Mouse (Mus musculus): ENCODE data around the gene Mtch2. TPM values are rescaled to one million over a fixed set of nuclear protein-coding genes. Genes with fewer than 3 reads are reported as not detected.

Gene Mtch2
- polyA plus RNA-seq, 1 experiment from 2014 or later, result 232 TPM

DNA sequence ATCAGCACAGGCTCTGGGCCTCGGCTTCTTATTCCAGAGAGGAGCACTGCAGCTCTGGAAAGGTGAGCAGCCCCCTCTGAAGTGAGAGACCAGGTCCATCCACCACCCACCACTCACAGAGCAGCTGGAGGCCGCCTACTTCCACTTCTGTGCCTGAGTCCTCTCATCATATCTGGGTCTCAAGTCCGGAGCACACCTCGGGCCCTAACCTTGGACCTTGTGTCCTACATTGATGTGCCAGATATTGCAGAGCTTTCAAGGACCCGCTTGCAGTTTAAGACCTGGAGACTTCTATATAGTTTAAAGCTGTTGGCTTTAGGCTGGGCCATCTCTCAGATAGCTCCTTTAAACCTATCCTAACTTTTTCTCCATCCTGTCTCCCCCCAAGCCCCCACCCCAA is 13.5 kb upstream of the Mtch2 start:
- 76% methylated on average over 5 of the region's 5 CpGs for WGBS
- no peak overlapping the region for H3K9ac ChIP-seq
- H3K27ac ChIP-seq, result no peak overlapping the region
- no peaks in the 10 kb centered on the region for H3K36me3 ChIP-seq
- no peak overlapping the region for H3K4me3 ChIP-seq (replicated peaks)
- no peaks in the 10 kb centered on the region for H3K27me3 ChIP-seq (replicated peaks)
- H3K9me3 ChIP-seq, result no peaks in the 10 kb centered on the region
- H3K4me1 ChIP-seq, result no peaks in the 10 kb centered on the region
- H3K4me2 ChIP-seq, result no peak overlapping the region
- no peak for ATAC-seq (ENCODE audit: insufficient read depth, low FRiP score, low read depth)

DNA sequence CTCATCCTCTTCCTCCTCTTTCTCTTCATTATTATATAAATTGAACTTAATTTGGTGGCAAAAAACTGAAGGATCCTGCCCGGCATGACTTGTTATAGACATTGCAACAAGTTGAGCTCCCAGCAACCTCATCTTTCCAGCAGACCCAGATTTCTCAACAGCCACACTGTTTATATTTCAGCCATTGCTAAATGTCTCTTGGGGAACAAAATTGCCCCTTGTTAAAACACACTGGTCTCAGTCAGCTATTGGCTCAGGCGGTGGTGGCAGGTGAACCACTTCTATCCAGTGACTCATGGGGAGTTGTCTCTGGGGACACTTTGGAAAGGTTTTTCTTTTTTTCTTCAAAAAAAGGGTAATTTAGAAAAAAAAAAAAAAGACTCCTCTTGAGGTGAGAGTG is 8.3 kb upstream of the Mtch2 start:
- WGBS, result 85% methylated on average over 2 of the region's 2 CpGs
- no peak for ATAC-seq (ENCODE audit: insufficient read depth, low FRiP score, low read depth)
- H3K27me3 ChIP-seq (replicated peaks), result no peaks in the 10 kb centered on the region
- H3K27ac ChIP-seq, result no peak overlapping the region
- H3K36me3 ChIP-seq, result no peaks in the 10 kb centered on the region
- H3K9ac ChIP-seq, result no peak overlapping the region
- no peaks in the 10 kb centered on the region for H3K4me1 ChIP-seq
- no peak overlapping the region for H3K4me3 ChIP-seq (replicated peaks)
- H3K9me3 ChIP-seq, result no peaks in the 10 kb centered on the region
- H3K4me2 ChIP-seq, result no peak overlapping the region

DNA sequence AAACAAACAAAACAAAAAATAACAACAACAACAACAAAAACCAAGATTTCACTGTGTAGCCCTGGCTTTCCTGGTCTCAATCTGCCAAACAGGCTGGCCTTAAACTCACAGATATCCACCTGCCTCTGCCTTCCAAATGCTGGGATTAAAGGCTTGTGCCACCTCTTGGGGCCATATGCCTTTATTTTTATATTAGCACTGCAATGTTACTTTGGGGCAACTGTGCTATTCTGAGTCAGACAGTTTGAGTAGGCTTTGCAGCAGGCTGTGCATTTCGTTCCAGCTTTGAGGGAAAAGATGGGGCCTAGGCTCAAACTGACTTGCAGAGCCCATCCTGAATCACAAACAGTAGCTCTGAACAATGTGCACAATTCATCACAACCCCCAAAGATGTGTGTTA is 3.3 kb upstream of the Mtch2 start:
- H3K4me1 ChIP-seq, result 0 out of 2 replicates have a peak, but pooled peaks cover 6% of the 10 kb centered on the region
- no peaks in the 10 kb centered on the region for H3K27me3 ChIP-seq (replicated peaks)
- no peak overlapping the region for H3K9ac ChIP-seq
- 64% methylated on average over 1 of the region's 1 CpGs for WGBS
- no peak overlapping the region for H3K4me2 ChIP-seq
- ATAC-seq (ENCODE audit: insufficient read depth, low FRiP score, low read depth), result no peak
- H3K27ac ChIP-seq, result no peak overlapping the region
- no peaks in the 10 kb centered on the region for H3K36me3 ChIP-seq
- H3K9me3 ChIP-seq, result no peaks in the 10 kb centered on the region
- H3K4me3 ChIP-seq (replicated peaks), result no peak overlapping the region

DNA sequence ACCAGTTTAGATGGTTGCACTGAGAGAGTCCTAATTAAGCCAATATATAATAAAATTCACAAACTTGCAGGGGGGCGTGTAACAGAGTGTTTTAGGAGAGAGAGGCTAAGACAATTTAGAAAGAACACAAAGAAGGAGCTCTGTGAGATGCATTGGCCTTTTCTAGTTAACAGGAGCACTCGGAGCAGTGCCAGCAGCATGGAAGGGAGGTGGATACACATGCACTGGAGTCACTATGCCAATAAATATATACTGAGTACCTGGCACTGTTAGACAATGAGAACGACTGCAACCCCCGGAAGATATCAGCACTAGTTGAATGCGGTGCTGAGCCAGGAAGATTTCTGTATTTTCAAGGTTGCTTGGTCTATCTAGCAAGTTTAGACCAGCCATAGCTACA is 2.7 kb upstream of the Mtch2 start:
- Histone ChIP-seq H3K36me3 (no peaks in the 10 kb centered on the region), H3K9ac (no peak overlapping the region), H3K9me3 (no peaks in the 10 kb centered on the region), H3K27me3 (replicated peaks) (no peaks in the 10 kb centered on the region), H3K4me1 (0 out of 2 replicates have a peak, but pooled peaks cover 6% of the 10 kb centered on the region), H3K4me3 (replicated peaks) (no peak overlapping the region), H3K27ac (no peak overlapping the region), H3K4me2 (no peak overlapping the region)
- no peak for ATAC-seq (ENCODE audit: insufficient read depth, low FRiP score, low read depth)
- WGBS, result 79% methylated on average over 5 of the region's 5 CpGs

DNA sequence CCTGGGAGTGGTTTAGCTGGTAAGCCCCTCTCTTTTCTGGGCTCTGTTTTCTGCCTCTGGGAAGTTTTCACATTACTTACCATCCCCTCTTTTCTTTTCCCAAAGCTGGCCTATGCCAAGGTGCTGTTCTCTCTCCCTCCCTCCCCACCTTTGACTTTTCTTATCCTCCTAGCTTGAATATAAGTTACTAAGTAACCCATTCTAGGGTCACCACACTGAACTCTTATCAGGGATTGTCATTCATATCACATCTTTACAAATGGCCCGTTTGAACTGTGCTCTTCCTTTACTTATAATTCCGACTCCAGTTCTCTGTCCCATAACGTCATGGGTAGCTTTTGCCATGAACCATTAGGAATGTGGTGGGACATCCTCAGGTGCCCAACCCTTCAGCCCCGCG is 1.7 kb upstream of the Mtch2 start:
- 53% methylated on average over 5 of the region's 5 CpGs for WGBS
- no peak overlapping the region for H3K4me2 ChIP-seq
- ATAC-seq (ENCODE audit: insufficient read depth, low FRiP score, low read depth), result no peak

DNA sequence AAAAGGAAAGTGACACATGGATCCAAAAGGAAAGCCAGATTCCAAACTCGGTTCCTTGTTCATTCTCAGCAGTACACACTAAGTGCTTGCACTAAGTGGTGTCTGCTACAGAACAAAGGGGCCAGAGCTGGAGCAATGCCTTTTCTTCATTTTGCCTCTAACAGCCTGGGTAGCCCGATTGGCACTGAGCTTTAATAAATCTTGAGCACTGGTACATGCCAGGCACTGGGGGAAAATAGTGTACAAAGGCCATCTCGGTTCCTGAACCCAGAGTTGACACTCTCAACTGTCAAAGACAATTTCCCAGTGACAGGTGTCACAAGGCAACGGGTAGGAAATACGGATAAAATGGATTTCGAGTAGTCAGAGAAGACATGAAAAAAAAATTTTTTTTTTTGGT is 784 bp upstream of the Mtch2 start:
- H3K9me3 ChIP-seq, result no peaks in the 10 kb centered on the region
- H3K4me1 ChIP-seq, result 0 out of 2 replicates have a peak, but pooled peaks cover 6% of the 10 kb centered on the region
- H3K27ac ChIP-seq, result peak overlapping the region; percentile 57; the same call in 1 of the 2 replicates
- H3K4me3 ChIP-seq (replicated peaks), result peak overlapping the region; percentile 92
- peak overlapping the region; percentile 74 for H3K4me2 ChIP-seq
- peak overlapping the region; percentile 50 for H3K9ac ChIP-seq
- 42% methylated on average over 6 of the region's 6 CpGs for WGBS
- ATAC-seq (ENCODE audit: insufficient read depth, low FRiP score, low read depth), result no peak
- H3K27me3 ChIP-seq (replicated peaks), result no peaks in the 10 kb centered on the region
- H3K36me3 ChIP-seq, result 0 out of 2 replicates have a peak, but pooled peaks cover 10% of the 10 kb centered on the region

More for the DNA sequence above, 1.7 kb upstream of the Mtch2 start:
- Histone ChIP-seq H3K27ac (no peak overlapping the region), H3K36me3 (0 out of 2 replicates have a peak, but pooled peaks cover 2% of the 10 kb centered on the region), H3K9ac (no peak overlapping the region), H3K4me3 (replicated peaks) (no peak overlapping the region), H3K4me1 (0 out of 2 replicates have a peak, but pooled peaks cover 6% of the 10 kb centered on the region), H3K9me3 (no peaks in the 10 kb centered on the region), H3K27me3 (replicated peaks) (no peaks in the 10 kb centered on the region)

DNA sequence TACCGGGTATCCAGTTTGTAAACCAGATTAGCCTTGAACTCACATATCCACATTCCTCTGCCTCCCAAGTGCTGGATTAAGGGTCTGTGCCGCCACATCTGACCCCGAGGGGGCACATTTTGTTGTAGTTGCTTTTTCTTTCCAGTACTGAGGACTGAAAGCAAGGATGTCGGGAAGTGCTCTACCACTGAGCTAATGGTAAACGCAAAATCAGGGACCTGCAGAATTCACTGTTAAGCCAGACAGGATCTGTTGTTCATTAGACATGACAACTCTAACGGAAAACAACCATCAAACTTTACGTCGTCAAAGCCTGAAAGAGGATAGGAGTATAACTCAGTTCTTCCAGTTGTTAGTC is 379 bp upstream of the Mtch2 start:
- no peaks in the 10 kb centered on the region for H3K9me3 ChIP-seq
- peak overlapping the region; percentile 74 for H3K4me2 ChIP-seq
- H3K27me3 ChIP-seq (replicated peaks), result no peaks in the 10 kb centered on the region
- 0 out of 2 replicates have a peak, but pooled peaks cover 13% of the 10 kb centered on the region for H3K36me3 ChIP-seq
- 0 out of 2 replicates have a peak, but pooled peaks cover 6% of the 10 kb centered on the region for H3K4me1 ChIP-seq
- ATAC-seq (ENCODE audit: insufficient read depth, low FRiP score, low read depth), result no peak; the same call in 1 of the 2 replicates
- WGBS, result 2% methylated on average over 8 of the region's 8 CpGs
- H3K27ac ChIP-seq, result peak overlapping the region; percentile 57; the same call in 1 of the 2 replicates
- peak overlapping the region; percentile 92 for H3K4me3 ChIP-seq (replicated peaks)
- peak overlapping the region; percentile 50 for H3K9ac ChIP-seq

DNA sequence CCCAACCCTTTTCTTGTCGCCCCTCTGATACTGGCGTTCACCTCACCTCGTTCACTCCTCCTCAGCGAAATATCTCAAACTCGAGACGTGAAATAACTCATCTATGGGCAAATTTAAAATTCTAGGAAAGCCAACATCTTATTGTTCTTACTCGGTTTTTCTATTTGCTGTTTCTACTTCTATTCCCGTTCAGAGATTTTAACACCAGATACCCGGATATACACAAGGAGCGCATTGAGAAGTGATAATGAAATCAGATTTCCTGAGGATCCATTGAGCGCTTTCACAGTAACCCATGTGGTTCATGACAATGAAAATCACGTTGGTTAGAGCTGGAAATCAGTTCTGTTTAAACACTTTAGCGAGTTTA is 711 bp downstream of the Mtch2 start:
- peak overlapping the region; percentile 92 for H3K4me3 ChIP-seq (replicated peaks)
- no peak for ATAC-seq (ENCODE audit: insufficient read depth, low FRiP score, low read depth)
- WGBS, result under 1% methylated on average over 13 of the region's 13 CpGs

DNA sequence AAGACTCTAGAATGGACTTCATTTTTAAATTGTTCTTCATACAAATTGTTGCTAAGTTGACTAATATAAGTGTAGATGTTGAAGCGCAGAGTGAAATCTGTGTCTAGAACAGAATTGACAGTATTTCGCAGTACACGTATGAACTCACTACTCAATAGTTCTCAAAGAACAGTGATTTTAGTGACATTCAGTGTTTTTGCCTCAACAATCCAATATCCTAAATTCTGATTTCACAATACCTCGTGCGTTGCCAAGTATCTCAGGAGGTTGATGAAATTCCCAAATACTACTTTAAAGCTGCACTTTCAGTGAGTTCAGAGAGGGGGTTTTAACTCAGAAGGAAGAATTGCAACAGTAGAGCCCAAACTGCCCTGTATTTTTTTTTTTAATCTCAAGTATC is 1.4 kb downstream of the Mtch2 start:
- no peak overlapping the region for H3K27ac ChIP-seq
- WGBS, result 85% methylated on average over 5 of the region's 5 CpGs
- no peaks in the 10 kb centered on the region for H3K9me3 ChIP-seq
- no peaks in the 10 kb centered on the region for H3K27me3 ChIP-seq (replicated peaks)
- H3K9ac ChIP-seq, result no peak overlapping the region
- ATAC-seq (ENCODE audit: insufficient read depth, low FRiP score, low read depth), result no peak
- 0 out of 2 replicates have a peak, but pooled peaks cover 18% of the 10 kb centered on the region for H3K36me3 ChIP-seq
- H3K4me3 ChIP-seq (replicated peaks), result peak overlapping the region; percentile 92; the same call in 1 of the 2 replicates
- H3K4me2 ChIP-seq, result peak overlapping the region; percentile 74
- 0 out of 2 replicates have a peak, but pooled peaks cover 6% of the 10 kb centered on the region for H3K4me1 ChIP-seq

More for the DNA sequence above, 711 bp downstream of the Mtch2 start:
- peak overlapping the region; percentile 74 for H3K4me2 ChIP-seq
- H3K9me3 ChIP-seq, result no peaks in the 10 kb centered on the region
- peak overlapping the region; percentile 78 for H3K9ac ChIP-seq
- 0 out of 2 replicates have a peak, but pooled peaks cover 6% of the 10 kb centered on the region for H3K4me1 ChIP-seq
- no peaks in the 10 kb centered on the region for H3K27me3 ChIP-seq (replicated peaks)
- H3K27ac ChIP-seq, result peak overlapping the region; percentile 82
- 0 out of 2 replicates have a peak, but pooled peaks cover 15% of the 10 kb centered on the region for H3K36me3 ChIP-seq

DNA sequence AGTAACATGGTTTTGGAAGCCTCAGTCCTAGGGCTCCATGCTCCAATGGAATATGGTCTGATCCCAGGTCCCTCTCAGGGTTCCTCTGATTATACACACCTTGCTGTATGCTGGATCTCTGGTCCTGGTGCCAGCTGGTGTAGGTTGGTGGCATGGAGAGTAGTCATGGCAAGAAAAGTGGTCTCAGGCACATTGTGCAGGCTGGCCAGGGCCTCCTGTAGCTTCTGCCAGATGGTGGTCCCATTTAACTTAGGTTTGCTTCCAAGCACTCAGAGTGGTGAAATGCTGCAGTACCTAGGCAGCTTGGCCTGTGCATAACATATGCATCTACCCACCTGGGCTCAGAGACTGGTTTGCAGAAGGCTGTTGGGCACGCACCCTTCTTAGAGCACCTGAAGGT is 3.4 kb downstream of the Mtch2 start:
- H3K9ac ChIP-seq, result no peak overlapping the region
- H3K36me3 ChIP-seq, result peaks cover 21% of the 10 kb centered on the region; the same call in 1 of the 2 replicates
- 0 out of 2 replicates have a peak, but pooled peaks cover 6% of the 10 kb centered on the region for H3K4me1 ChIP-seq
- H3K4me3 ChIP-seq (replicated peaks), result no peak overlapping the region
- H3K4me2 ChIP-seq, result no peak overlapping the region
- ATAC-seq (ENCODE audit: insufficient read depth, low FRiP score, low read depth), result no peak
- WGBS, result 97% methylated on average over 1 of the region's 1 CpGs
- no peak overlapping the region for H3K27ac ChIP-seq
- H3K27me3 ChIP-seq (replicated peaks), result no peaks in the 10 kb centered on the region
- no peaks in the 10 kb centered on the region for H3K9me3 ChIP-seq

DNA sequence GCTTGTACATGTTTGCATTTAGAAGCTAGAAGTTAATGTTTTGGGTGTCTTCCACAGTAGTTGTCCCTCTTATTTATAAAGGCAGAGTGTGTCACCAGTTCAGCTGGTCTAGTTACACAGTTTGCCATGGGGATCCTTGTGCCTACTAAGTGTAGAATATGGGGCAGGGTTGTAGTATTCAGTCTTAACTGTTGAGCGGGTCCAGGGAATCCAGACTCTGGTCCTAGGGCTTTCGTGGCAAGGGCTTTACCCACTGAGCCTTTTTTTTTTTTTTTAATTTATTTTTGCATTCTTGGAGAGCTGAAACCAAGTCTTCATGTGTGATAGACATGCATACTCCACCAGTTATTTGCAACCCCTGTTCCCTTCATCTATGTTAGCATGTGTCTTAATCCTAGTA is 14.5 kb downstream of the Mtch2 start:
- no peak overlapping the region for H3K4me3 ChIP-seq (replicated peaks)

DNA sequence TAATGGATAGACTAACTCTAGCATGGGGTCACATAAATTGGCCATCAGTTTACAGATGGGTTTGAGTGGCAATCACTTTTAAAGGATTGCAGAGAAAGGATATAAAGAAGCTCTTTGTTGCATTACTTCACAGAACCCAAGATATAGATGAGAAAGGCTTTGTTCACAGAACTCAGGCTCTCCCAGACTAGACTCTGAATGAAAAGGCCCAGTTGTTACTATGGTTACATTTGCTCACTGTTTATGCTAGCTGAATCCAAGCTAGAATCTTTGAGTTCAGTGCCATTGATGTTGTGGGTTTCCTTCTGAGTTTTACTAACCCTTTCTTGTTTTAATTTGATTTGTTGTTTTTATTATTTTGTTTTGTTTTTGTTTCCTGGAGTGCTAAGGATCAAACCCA is 17.2 kb downstream of the Mtch2 start:
- H3K9ac ChIP-seq, result no peak overlapping the region
- ATAC-seq (ENCODE audit: insufficient read depth, low FRiP score, low read depth), result no peak
- no peaks in the 10 kb centered on the region for H3K4me1 ChIP-seq
- H3K9me3 ChIP-seq, result no peaks in the 10 kb centered on the region
- no peak overlapping the region for H3K4me3 ChIP-seq (replicated peaks)
- peaks cover 32% of the 10 kb centered on the region for H3K36me3 ChIP-seq
- no peaks in the 10 kb centered on the region for H3K27me3 ChIP-seq (replicated peaks)
- no peak overlapping the region for H3K27ac ChIP-seq
- no peak overlapping the region for H3K4me2 ChIP-seq

More for the DNA sequence above, 14.5 kb downstream of the Mtch2 start:
- Histone ChIP-seq H3K36me3 (peaks cover 38% of the 10 kb centered on the region), H3K9me3 (no peaks in the 10 kb centered on the region), H3K27me3 (replicated peaks) (no peaks in the 10 kb centered on the region), H3K27ac (no peak overlapping the region), H3K4me2 (no peak overlapping the region), H3K4me1 (no peaks in the 10 kb centered on the region), H3K9ac (no peak overlapping the region)
- ATAC-seq (ENCODE audit: insufficient read depth, low FRiP score, low read depth), result no peak
- WGBS, result 93% methylated on average over 2 of the region's 2 CpGs

DNA sequence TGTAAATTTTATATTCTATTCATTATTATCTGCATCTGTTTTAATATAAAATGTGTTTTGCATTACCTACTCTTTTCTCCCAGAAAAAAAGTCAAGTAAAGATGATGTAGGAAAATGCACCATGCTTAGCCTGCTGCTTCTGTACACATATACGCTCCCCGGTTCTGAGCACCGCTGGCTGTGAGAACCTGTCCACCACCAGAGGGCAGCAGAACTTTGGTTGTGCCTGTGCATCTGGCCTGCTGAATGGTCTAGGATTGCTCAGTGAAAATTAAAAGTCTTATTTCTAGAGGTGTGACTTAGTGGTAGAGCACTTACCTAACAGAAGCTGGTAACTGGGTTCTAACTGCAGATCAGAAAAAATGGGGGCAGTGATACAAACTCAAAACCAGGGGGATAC is 19.6 kb downstream of the Mtch2 start:
- H3K9ac ChIP-seq, result no peak overlapping the region
- H3K4me1 ChIP-seq, result peaks cover 4% of the 10 kb centered on the region; the same call in 1 of the 2 replicates
- ATAC-seq (ENCODE audit: insufficient read depth, low FRiP score, low read depth), result peak; percentile 80; the same call in 1 of the 2 replicates
- H3K36me3 ChIP-seq, result peaks cover 21% of the 10 kb centered on the region
- no peaks in the 10 kb centered on the region for H3K27me3 ChIP-seq (replicated peaks)
- H3K4me2 ChIP-seq, result no peak overlapping the region
- H3K9me3 ChIP-seq, result no peaks in the 10 kb centered on the region
- no peak overlapping the region for H3K4me3 ChIP-seq (replicated peaks)
- H3K27ac ChIP-seq, result no peak overlapping the region
- 18% methylated on average over 3 of the region's 3 CpGs for WGBS
